Mouse (Mus musculus): ENCODE data around the gene Ccdc58. TPM values are rescaled to one million over a fixed set of nuclear protein-coding genes. Genes with fewer than 3 reads are reported as not detected.

Ccdc58 gene
- polyA plus RNA-seq, 2 experiments: 44.0 to 52.5 TPM

GRCm38 (mm10) chr16:36064904-36065303, 6.6 kb upstream of the Ccdc58 start:
- Histone ChIP-seq H3K27me3 (ENCODE audit: control insufficient read depth, insufficient read depth, low read length) (no peaks in the 10 kb centered on the region), H3K4me2 (ENCODE audit: low read depth) (no peak overlapping the region), H3K9ac (replicated peaks) (no peak overlapping the region), H3K4me3 (ENCODE audit: insufficient read depth in 1 of 2, low read depth in 2 of 2, low read length in 2 of 2) (no peak overlapping the region), H3K36me3 (replicated peaks; ENCODE audit: control insufficient read depth, insufficient read depth, low read depth) (no peaks in the 10 kb centered on the region; the same call in 1 of the 2 replicates), H3K9me3 (ENCODE audit: control insufficient read depth, low read length) (no peaks in the 10 kb centered on the region), H3K27ac (no peak overlapping the region), H3K4me1 (replicated peaks; ENCODE audit: control insufficient read depth in 2 of 2, insufficient read depth in 2 of 2, low read length in 1 of 2) (peaks cover 7 to 27% of the 10 kb centered on the region in 2 experiments)
- no peak for TF ChIP-seq CTCF (IDR thresholded peaks at IDR 0.05; ENCODE audit: low read depth)
- no peak for TF ChIP-seq EP300 (IDR thresholded peaks at IDR 0.05; ENCODE audit: low read depth)
- 77% methylated on average over 5 of the region's 5 CpGs for WGBS (ENCODE audit: insufficient replicate concordance)
- ATAC-seq (ENCODE audit: insufficient read depth) (no peak), DNase-seq (ENCODE audit: low read depth in 3 of 3, low spot score in 3 of 3) (no peak)

GRCm38 (mm10) chr16:36067694-36068093, 3.8 kb upstream of the Ccdc58 start:
- TF ChIP-seq EP300 (IDR thresholded peaks at IDR 0.05; ENCODE audit: low read depth): no peak
- no peak for TF ChIP-seq CTCF (IDR thresholded peaks at IDR 0.05; ENCODE audit: low read depth)
- Histone ChIP-seq H3K27ac (no peak overlapping the region), H3K27me3 (ENCODE audit: control insufficient read depth, insufficient read depth, low read length) (no peaks in the 10 kb centered on the region), H3K4me3 (ENCODE audit: insufficient read depth in 1 of 2, low read depth in 2 of 2, low read length in 2 of 2) (no peak overlapping the region), H3K4me2 (ENCODE audit: low read depth) (no peak overlapping the region), H3K9me3 (ENCODE audit: control insufficient read depth, low read length) (no peaks in the 10 kb centered on the region), H3K9ac (replicated peaks) (no peak overlapping the region), H3K36me3 (replicated peaks; ENCODE audit: control insufficient read depth, insufficient read depth, low read depth) (no peaks in the 10 kb centered on the region), H3K4me1 (replicated peaks; ENCODE audit: control insufficient read depth in 2 of 2, insufficient read depth in 2 of 2, low read length in 1 of 2) (peaks cover 11 to 21% of the 10 kb centered on the region in 2 experiments)
- WGBS (ENCODE audit: insufficient replicate concordance): 36% methylated on average over 2 of the region's 2 CpGs
- no peak for DNase-seq (ENCODE audit: low read depth in 3 of 3, low spot score in 3 of 3)
- ATAC-seq (ENCODE audit: insufficient read depth): no peak

- no peaks in the 10 kb centered on the region for H3K9me3 ChIP-seq (ENCODE audit: control insufficient read depth, low read length)
- H3K27me3 ChIP-seq (ENCODE audit: control insufficient read depth, insufficient read depth, low read length): no peaks in the 10 kb centered on the region
- H3K4me2 ChIP-seq (ENCODE audit: low read depth): no peak overlapping the region
- no peak overlapping the region for H3K4me3 ChIP-seq (ENCODE audit: insufficient read depth in 1 of 2, low read depth in 2 of 2, low read length in 2 of 2)
- ATAC-seq (ENCODE audit: insufficient read depth) (no peak), DNase-seq (ENCODE audit: low read depth in 3 of 3, low spot score in 3 of 3) (no peak)
- TF ChIP-seq EP300 (IDR thresholded peaks at IDR 0.05; ENCODE audit: low read depth) (no peak), CTCF (IDR thresholded peaks at IDR 0.05; ENCODE audit: low read depth) (no peak)
- H3K36me3 ChIP-seq (replicated peaks; ENCODE audit: control insufficient read depth, insufficient read depth, low read depth): no peaks in the 10 kb centered on the region
- H3K27ac ChIP-seq: no peak overlapping the region
- 67% methylated on average over 3 of the region's 3 CpGs for WGBS (ENCODE audit: insufficient replicate concordance)
- peaks cover 11 to 20% of the 10 kb centered on the region in 2 experiments for H3K4me1 ChIP-seq (replicated peaks; ENCODE audit: control insufficient read depth in 2 of 2, insufficient read depth in 2 of 2, low read length in 1 of 2)
- no peak overlapping the region for H3K9ac ChIP-seq (replicated peaks)
Measured at GRCm38 (mm10) chr16:36068356-36068755, 3.1 kb upstream of the Ccdc58 start.

GRCm38 (mm10) chr16:36069819-36070575, 1.5 kb upstream of the Ccdc58 start:
- TF ChIP-seq EP300 (IDR thresholded peaks at IDR 0.05; ENCODE audit: low read depth) (no peak), CTCF (IDR thresholded peaks at IDR 0.05; ENCODE audit: low read depth) (peak; percentile 25; the same call in 1 of the 2 replicates)
- no peak for DNase-seq (ENCODE audit: low read depth in 3 of 3, low spot score in 3 of 3)
- no peaks in the 10 kb centered on the region for H3K36me3 ChIP-seq (replicated peaks; ENCODE audit: control insufficient read depth, insufficient read depth, low read depth)
- H3K9ac ChIP-seq (replicated peaks): peak overlapping the region; percentile 86
- no peaks in the 10 kb centered on the region for H3K9me3 ChIP-seq (ENCODE audit: control insufficient read depth, low read length)
- peaks cover 11 to 16% of the 10 kb centered on the region in 2 experiments for H3K4me1 ChIP-seq (replicated peaks; ENCODE audit: control insufficient read depth in 2 of 2, insufficient read depth in 2 of 2, low read length in 1 of 2)
- no peak for ATAC-seq (ENCODE audit: insufficient read depth)
- peak overlapping the region; percentile 83 for H3K4me2 ChIP-seq (ENCODE audit: low read depth)
- no peaks in the 10 kb centered on the region for H3K27me3 ChIP-seq (ENCODE audit: control insufficient read depth, insufficient read depth, low read length)
- WGBS (ENCODE audit: insufficient replicate concordance): 43% methylated on average over 9 of the region's 9 CpGs
- no peak overlapping the region for H3K27ac ChIP-seq
- H3K4me3 ChIP-seq (ENCODE audit: insufficient read depth in 1 of 2, low read depth in 2 of 2, low read length in 2 of 2): peak overlapping the region; percentile 75 to 86; a peak in 3 of 4 replicates

DNA sequence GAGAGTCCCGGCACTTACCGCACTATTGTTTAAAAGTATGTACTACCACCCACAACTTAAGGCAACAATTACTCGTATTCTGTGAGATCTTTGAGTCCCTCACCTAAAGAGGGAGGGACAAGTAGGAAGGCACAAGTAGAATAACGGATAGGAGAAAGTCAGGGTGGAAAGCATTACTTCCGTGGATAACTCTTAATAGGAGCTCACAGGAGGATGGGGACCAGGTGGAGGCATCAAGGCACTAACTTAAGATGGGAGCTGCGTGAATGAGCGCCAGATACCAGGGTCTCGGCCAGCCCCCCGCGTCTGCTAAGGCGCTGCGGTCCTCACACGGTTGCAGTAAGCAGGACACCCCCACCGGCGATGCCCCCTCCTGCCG, 425 bp upstream of the Ccdc58 start:
- Histone ChIP-seq H3K27ac (peak overlapping the region; percentile 92), H3K4me1 (replicated peaks; ENCODE audit: control insufficient read depth in 2 of 2, insufficient read depth in 2 of 2, low read length in 1 of 2) (peaks cover 11 to 16% of the 10 kb centered on the region in 2 experiments), H3K36me3 (replicated peaks; ENCODE audit: control insufficient read depth, insufficient read depth, low read depth) (no peaks in the 10 kb centered on the region), H3K4me2 (ENCODE audit: low read depth) (peak overlapping the region; percentile 83), H3K27me3 (ENCODE audit: control insufficient read depth, insufficient read depth, low read length) (no peaks in the 10 kb centered on the region), H3K4me3 (ENCODE audit: insufficient read depth in 1 of 2, low read depth in 2 of 2, low read length in 2 of 2) (peak overlapping the region; percentile 75 to 86), H3K9me3 (ENCODE audit: control insufficient read depth, low read length) (no peaks in the 10 kb centered on the region), H3K9ac (replicated peaks) (peak overlapping the region; percentile 86)
- TF ChIP-seq EP300 (IDR thresholded peaks at IDR 0.05; ENCODE audit: low read depth) (no peak), CTCF (IDR thresholded peaks at IDR 0.05; ENCODE audit: low read depth) (no peak)
- ATAC-seq (ENCODE audit: insufficient read depth) (peak; percentile 22), DNase-seq (ENCODE audit: low read depth in 3 of 3, low spot score in 3 of 3) (peak in 2 of 3 experiments; percentile 20 to 22)
- WGBS (ENCODE audit: insufficient replicate concordance): 0% methylated on average over 16 of the region's 16 CpGs
